Mouse (Mus musculus) gastrocnemius, postnatal 10 days (tissue): ENCODE data around the gene Lct. TPM values are rescaled to one million over a fixed set of nuclear protein-coding genes. Genes with fewer than 3 reads are reported as not detected.
"Not testable (repeated sequence)": the region's sequence is repeated elsewhere in the genome, so short reads cannot be mapped to it uniquely, and the experiment has no call there.

Source experiments
- DNase-seq: peaks from one replicate; pipeline ENCODE4 v3.0.0; 2021; ENCODE audit warnings: mixed read lengths
- total RNA-seq, 2 experiments: library from RNA; stranded (reverse); gene quantifications; 2 replicates each; pipeline ENCODE4 v1.2.3; 2021

The Lct gene
- total RNA-seq, 2 experiments from 2014 or later = 0.09 to 0.14 TPM

- DNase-seq = no peak
These were observed 32.2 kb downstream of the Lct start for GRCm38 (mm10) chr1:128295717-128296528.

- no peak for DNase-seq
These were observed 32.8 kb downstream of the Lct start for GRCm38 (mm10) chr1:128295296-128295695.

GRCm38 (mm10) chr1:128293524-128293923 is 34.6 kb downstream of the Lct start:
- no peak for DNase-seq

- DNase-seq = no peak
These were observed 37.8 kb downstream of the Lct start for GRCm38 (mm10) chr1:128290295-128290694.

- no peak for DNase-seq
These were observed 43.0 kb downstream of the Lct start for GRCm38 (mm10) chr1:128285136-128285535.

- no peak for DNase-seq
These were observed 43.9 kb downstream of the Lct start for GRCm38 (mm10) chr1:128284157-128284690.

- DNase-seq = no peak
These were observed 45.2 kb downstream of the Lct start for GRCm38 (mm10) chr1:128282924-128283323.

DNA sequence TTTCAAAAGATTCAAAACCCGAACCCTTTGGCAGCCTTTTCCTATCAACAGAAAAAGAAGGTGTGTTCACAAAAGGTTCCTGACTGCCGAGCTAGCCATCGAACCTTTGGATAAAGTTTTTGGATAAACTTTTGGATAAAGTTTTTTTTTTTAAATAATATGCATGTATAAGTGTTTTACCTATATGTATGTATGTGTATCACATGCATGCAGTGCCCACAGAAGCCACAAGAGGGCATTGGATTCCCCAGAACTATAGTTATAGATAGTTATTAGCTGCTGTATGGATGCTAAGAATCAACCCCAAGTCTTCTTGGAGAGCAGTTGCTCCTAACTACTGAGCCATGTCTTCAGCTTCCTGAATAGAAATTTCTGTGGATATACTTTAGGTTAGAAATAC is 46.4 kb downstream of the Lct start:
- DNase-seq = no peak

GRCm38 (mm10) chr1:128278563-128278962 is 49.6 kb downstream of the Lct start:
- DNase-seq = no peak

DNA sequence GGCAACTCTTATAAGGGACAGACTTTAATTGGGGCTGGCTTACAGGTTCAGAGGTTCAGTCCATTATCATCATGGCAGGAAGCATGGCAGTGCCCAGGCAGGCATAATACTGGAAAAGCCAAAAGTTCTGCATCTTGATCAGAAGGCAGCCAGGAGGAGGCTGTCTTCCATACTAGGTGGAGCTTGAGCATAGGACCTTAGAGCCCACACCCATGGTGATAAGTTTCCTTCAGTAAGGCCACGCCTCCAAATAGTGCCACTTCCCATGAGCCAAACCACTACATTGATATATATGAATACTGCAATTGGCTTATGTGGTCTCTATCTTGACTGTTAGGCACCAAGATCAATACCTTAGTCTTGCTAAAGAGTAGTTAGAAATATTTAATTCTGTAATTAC is 52.2 kb downstream of the Lct start:
- DNase-seq = no peak

DNA sequence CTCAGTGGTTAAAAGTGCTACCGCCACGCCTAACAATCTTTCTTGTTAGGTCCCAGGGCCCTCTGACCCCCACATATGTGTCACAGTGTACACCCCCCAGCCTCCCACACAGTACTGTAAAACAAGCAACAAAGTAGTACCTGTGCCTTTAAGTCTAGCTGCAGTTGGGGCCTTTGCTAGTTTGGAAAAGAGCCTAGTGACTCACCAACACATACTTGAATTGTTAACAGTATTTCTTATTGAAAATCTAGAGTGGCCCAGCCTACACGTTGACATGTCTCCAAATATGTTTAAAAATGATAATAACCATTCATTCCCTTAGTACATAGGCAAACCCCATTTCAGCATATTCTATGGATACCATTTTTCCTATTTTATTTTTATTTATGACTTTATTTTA is 57.4 kb downstream of the Lct start:
- no peak for DNase-seq

- DNase-seq = not testable (repeated sequence)
These were observed 61.1 kb downstream of the Lct start for GRCm38 (mm10) chr1:128267061-128267460.

DNA sequence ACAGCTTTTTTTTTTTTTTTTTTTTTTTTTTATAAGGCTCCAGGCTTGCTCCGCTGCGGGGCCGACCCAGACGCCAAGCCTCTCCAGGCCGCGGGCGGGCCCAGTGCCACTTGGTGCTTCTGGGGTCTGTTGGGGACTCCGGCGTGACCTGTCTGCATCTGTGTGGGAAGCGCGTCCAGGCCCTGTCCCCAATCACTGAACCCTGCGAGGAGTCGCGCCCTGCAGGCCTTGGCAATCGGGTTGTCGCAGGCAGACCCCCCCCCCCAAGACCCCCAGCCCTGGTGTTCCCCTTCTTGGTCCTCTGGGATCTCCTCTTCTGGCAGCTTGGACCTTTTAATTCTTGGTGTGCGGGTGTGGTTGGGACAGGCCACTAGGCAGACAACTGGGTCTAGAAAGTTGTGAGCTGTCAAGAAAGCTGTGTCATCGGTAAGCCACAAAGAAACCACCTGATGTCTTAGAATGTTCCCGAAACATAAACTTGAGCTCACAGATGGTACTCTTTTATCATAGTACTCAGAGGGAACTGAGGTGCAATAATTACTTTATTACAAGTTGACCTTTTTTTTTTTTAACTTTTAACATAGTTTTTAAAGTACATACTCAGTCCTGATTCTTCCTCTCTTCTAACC is 83.3 kb downstream of the Lct start:
- DNase-seq = peak; percentile 49

- peak; percentile 91 for DNase-seq
These were observed 84.0 kb downstream of the Lct start for GRCm38 (mm10) chr1:128243996-128244726.

GRCm38 (mm10) chr1:128243627-128243995 is 84.5 kb downstream of the Lct start, which contains the start of gene Ubxn4:
Gene Ubxn4 (plus strand): TSS chr1:128243964.
- DNase-seq = no peak

DNA sequence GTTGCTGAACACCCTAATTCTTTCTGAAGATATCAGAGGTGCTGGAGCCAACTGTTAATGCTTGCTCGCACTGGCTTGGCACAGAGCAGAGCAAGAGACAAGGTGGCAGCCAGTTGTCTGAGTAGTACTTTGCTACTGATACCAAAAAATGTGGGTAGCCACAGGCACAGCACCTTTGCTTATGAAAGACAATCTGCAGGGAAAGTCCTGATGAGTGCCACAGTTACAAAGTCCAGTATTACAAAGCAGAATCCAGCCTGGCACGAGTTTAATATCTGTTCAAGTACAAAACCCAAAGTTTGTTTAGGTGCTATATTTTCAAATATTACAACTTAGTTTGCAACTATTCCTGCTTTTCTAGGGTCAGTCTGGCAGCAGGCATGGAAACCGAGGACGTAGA is 92.9 kb downstream of the Lct start:
- no peak for DNase-seq

Other genes with a start within 250 kb of the Lct start
- 1 to 10 TPM; 3.8 to 5.3 TPM for gene Zranb3, start 225.3 kb downstream of the Lct start, total RNA-seq
- 10 to 100 TPM; 49.9 to 62.6 TPM for gene R3hdm1, start 225.0 kb downstream of the Lct start, total RNA-seq
- 10 to 100 TPM; 35.5 to 46.9 TPM for gene Ubxn4, start 84.4 kb downstream of the Lct start, total RNA-seq
- gene Mcm6, start 31.3 kb upstream of the Lct start, total RNA-seq = 10 to 100 TPM; 15.3 to 22.4 TPM
- 10 to 100 TPM; 74.8 to 75.2 TPM for gene Dars, start 89.0 kb upstream of the Lct start, total RNA-seq